Mouse (Mus musculus) layer of hippocampus, adult 2 months (tissue): ENCODE measurements around the gene Gm11992. TPM values are rescaled to one million over a fixed set of nuclear protein-coding genes. Genes with fewer than 3 reads are reported as not detected.

ENCODE experiments used
- DNase-seq, 2 experiments: peaks; one replicate each; pipeline ENCODE4 v3.0.0; 2022; ENCODE audit warnings: low spot score in 2 of 2
- H3K27ac ChIP-seq: fragments of 200-600 bp; 2 replicates; pipeline ENCODE4 v1.8.1; 2022
- H3K4me3 ChIP-seq: fragments of 200-600 bp; 2 replicates; pipeline ENCODE4 v1.8.1; 2022; ENCODE audit warnings: mild to moderate bottlenecking
- CTCF ChIP-seq: fragments of 200-600 bp; conservative IDR thresholded peaks from 2 replicates; pipeline ENCODE4 v1.8.1; 2022; ENCODE audit warnings: antibody characterized with exemption, mild to moderate bottlenecking, moderate library complexity
- total RNA-seq, 2 experiments: library from RNA; stranded (reverse); gene quantifications; 2 replicates each; pipeline ENCODE4 v1.2.3; 2021

The Gm11992 gene
- total RNA-seq, 2 experiments from 2014 or later, result 1.3 to 1.6 TPM

DNA sequence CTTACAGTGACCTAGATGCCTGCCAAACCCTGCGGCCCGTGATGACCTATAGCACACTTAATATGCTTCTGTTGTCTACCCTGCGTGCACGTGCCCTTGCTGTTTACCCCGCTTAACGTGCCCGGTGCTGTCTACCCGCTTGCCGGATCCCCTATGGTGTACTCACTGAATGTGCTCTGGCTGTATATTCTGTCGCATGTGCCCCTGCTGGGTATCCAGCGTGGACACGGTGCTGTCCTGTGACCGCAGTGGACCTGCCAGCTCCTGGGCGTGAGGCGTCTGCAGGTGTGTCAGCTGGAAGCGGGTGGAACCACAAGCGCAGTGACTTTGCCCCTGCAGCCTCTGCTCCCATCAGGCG, 288 bp downstream of the Gm11992 start, which contains the start of gene Sun3:
TSS of gene Sun3 (minus strand) at position 289 of the 358 bp plus-strand sequence.
- peak within 1 kb of the TSS; percentile 68 for H3K4me3 ChIP-seq
- DNase-seq, result no peak
- no peak for TF ChIP-seq CTCF
- H3K27ac ChIP-seq, result peak within 1 kb of the TSS; percentile 43; the same call in 1 of the 2 replicates

DNA sequence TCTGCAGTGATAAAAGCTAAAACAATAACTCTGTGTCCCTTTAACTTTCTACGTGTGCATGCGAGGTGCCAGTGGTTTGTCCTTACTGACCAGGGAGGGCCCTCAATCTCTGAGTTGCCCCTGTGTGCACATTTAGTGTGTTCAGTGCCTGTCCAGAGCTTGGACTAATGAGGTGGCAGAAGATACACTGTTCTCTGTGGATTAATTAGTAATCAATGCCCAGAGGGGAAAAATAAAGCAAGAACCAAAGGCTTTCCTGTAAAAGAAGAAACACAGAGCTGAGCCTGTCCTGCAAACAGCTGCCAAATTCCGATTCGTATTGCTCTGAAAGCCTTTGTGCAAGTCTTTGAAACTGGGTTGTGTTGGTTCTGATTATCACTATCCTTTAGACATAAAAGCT, 1.8 kb downstream of the Gm11992 start:
- H3K4me3 ChIP-seq, result no peak overlapping the region
- DNase-seq, result no peak
- no peak for TF ChIP-seq CTCF
- no peak overlapping the region for H3K27ac ChIP-seq

GRCm38 (mm10) chr11:9051895-9052294, 3.5 kb downstream of the Gm11992 start:
- no peak for DNase-seq
- no peak for TF ChIP-seq CTCF
- no peak overlapping the region for H3K27ac ChIP-seq
- H3K4me3 ChIP-seq, result no peak overlapping the region

- Histone ChIP-seq H3K4me3 (no peak overlapping the region), H3K27ac (no peak overlapping the region)
- no peak for TF ChIP-seq CTCF
- DNase-seq, result no peak
Measured at GRCm38 (mm10) chr11:9056937-9057336, 8.5 kb downstream of the Gm11992 start.

GRCm38 (mm10) chr11:9057711-9058110, 9.3 kb downstream of the Gm11992 start:
- Histone ChIP-seq H3K27ac (no peak overlapping the region), H3K4me3 (no peak overlapping the region)
- no peak for TF ChIP-seq CTCF
- no peak for DNase-seq

- no peak for DNase-seq
- H3K4me3 ChIP-seq, result no peak overlapping the region
- no peak overlapping the region for H3K27ac ChIP-seq
- TF ChIP-seq CTCF, result no peak
Measured at GRCm38 (mm10) chr11:9060029-9060428, 11.6 kb downstream of the Gm11992 start.

DNA sequence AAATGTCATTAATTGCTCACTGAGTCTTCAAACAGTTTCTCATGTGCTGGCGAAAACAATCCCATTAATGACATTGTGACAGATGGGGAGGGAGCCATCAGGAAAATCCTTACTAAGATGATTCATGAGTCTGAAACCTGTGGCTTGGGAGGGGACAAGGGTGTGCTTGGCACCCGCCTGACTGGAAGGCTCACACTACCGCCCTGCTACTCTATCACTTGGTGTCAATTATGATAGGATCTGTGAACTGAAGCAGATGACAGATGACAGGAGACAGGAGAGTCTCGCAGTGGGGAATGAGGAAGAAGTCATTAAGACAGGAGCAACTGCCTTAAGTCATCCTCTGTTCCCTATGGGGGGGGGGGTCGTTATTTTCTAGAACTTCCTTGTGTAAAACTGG, 12.1 kb downstream of the Gm11992 start:
- DNase-seq, result no peak
- H3K27ac ChIP-seq, result no peak overlapping the region
- no peak for TF ChIP-seq CTCF
- no peak overlapping the region for H3K4me3 ChIP-seq

GRCm38 (mm10) chr11:9076444-9076843, 28.1 kb downstream of the Gm11992 start:
- Histone ChIP-seq H3K4me3 (no peak overlapping the region), H3K27ac (no peak overlapping the region)
- no peak for DNase-seq
- TF ChIP-seq CTCF, result no peak

DNA sequence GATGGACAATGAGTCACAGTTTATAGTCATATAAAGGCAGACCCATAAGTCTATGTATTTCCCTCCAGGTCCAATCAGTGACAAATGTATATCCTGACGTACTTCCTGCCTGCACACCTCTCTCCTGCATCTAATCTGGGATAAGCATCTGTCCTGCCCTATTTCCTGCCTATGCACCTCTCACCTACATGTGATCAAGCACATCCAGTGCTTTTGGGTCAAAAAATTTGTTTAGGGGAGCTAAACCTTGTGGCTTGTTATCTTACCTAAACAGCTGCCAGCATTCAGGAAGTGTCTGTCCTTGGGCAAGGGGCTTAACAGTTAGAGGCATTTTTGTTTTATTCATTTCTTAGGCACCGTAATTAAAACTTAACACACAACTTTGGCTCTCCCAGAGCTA, 64.8 kb downstream of the Gm11992 start:
- DNase-seq, result no peak

DNA sequence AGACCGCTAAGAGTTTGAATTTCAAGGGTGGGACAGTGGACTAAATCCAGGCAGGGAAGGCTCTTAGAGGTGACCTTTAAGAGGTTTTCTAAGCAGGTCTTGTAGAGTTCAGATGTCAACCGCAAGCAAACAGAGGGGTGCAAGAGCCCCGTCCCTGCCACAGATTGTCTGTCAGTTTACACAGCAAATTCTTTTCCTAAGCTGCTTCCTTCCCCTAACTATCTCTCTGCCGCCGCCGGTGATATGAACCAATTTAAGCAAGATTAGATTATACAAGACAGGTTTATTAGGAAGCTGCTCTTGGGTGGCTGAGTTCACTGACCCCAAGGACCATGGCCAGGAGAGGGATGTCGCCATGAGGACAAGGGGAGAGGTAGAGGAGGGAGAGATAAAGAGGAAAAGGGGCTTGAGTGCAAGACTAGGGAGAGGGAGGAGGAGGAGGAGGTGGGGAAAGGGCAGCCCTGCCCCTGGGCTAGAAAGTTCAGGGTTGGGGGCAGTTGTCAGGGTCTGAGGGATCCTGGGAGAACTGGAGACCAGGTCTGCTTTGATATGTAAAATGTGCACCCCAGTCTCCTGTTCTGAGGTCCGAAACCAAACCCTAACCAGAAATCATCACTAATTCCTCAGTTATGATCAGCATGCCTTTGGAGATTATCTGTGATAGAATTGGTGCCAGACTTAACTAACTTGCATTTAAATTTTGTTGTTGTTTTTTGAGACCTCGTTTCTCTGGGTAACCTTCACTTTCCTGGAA, 67.2 kb downstream of the Gm11992 start:
- Histone ChIP-seq H3K27ac (no peak overlapping the region), H3K4me3 (no peak overlapping the region; the same call in 1 of the 2 replicates)
- DNase-seq, result no peak
- TF ChIP-seq CTCF, result no peak

More for the DNA sequence above, 64.8 kb downstream of the Gm11992 start:
- Histone ChIP-seq H3K27ac (no peak overlapping the region), H3K4me3 (no peak overlapping the region)
- TF ChIP-seq CTCF, result no peak

- no peak for DNase-seq
- no peak for TF ChIP-seq CTCF
- no peak overlapping the region for H3K27ac ChIP-seq
- no peak overlapping the region; the same call in 1 of the 2 replicates for H3K4me3 ChIP-seq
Measured at GRCm38 (mm10) chr11:9116121-9116520, 67.7 kb downstream of the Gm11992 start.

DNA sequence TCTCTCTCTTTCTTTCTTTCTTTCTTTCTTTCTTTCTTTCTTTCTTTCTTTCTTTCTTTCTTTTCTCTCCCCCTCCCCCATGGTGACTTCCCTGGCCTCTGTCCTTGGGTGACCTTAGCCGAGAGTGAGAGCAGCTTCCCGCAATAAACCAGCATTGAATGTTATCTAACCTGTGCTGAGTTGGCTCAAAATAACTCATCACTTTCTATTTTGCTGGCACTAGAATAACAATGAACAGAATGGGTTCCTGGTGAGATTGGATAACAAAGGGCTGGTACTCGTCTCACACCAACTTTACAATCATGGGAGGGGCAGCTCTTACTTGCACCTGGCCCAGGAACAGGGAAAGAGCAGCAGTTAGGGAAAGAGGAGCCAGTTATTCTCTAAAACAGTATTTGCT, 68.5 kb downstream of the Gm11992 start:
- DNase-seq, result no peak
- TF ChIP-seq CTCF, result no peak
- no peak overlapping the region for H3K4me3 ChIP-seq
- no peak overlapping the region; the same call in 1 of the 2 replicates for H3K27ac ChIP-seq

- Histone ChIP-seq H3K4me3 (peak overlapping the region; percentile 57), H3K27ac (peak overlapping the region; percentile 36; the same call in 1 of the 2 replicates)
- DNase-seq, result no peak
- no peak for TF ChIP-seq CTCF
Measured at GRCm38 (mm10) chr11:9117358-9118049, 69.1 kb downstream of the Gm11992 start.

DNA sequence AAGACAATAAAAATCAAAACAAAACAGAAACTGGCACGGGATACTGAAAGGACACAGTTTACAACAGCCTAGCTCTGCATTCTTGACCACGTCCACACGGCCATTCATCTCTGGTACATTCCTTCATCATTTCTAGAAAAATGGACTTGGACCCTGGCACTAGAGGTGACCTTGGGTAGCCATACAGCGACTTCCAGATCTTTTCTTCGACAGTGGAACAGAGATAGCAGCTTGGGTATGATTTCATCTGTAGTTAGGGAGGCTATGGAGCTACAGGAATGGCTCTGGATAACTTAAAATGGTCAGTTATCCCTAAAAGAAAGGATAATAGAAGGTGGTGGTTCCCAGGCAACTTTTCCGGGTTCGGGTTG, 69.6 kb downstream of the Gm11992 start, which contains the start of gene Upp1:
TSS of gene Upp1 (plus strand) at position 54 of the 371 bp plus-strand sequence.
- H3K27ac ChIP-seq, result peak within 1 kb of the TSS; percentile 36; the same call in 1 of the 2 replicates
- no peak for TF ChIP-seq CTCF
- no peak for DNase-seq
- H3K4me3 ChIP-seq, result peak within 1 kb of the TSS; percentile 57
